Mouse (Mus musculus): ENCODE measurements at regions not wholly inside any gene's neighbourhood (a gene's known extent, or its start where the extent isn't known, plus 50 kb on each side); places are given as distances from the start of the nearest gene placed in this dataset.
"Not testable (repeated sequence)": the region's sequence is repeated elsewhere in the genome, so short reads cannot be mapped to it uniquely, and the experiment has no call there.

GRCm38 (mm10) chr14:114485781-114486180, 606.2 kb upstream of the Gpc5 start:
- intact Hi-C loops (cut with DNase I) = no loop called here
- no peak for DNase-seq (ENCODE audit: low spot score in 2 of 2)

- intact Hi-C loops (cut with DNase I); DNase-seq (ENCODE audit: low spot score in 2 of 2): not testable (repeated sequence)
Observed at GRCm38 (mm10) chr14:114493371-114493770, 598.6 kb upstream of the Gpc5 start.

GRCm38 (mm10) chr14:114504976-114505375, 587.0 kb upstream of the Gpc5 start:
- no peak for DNase-seq (ENCODE audit: low spot score in 2 of 2)
- intact Hi-C loops (cut with DNase I) = no loop called here

- peak; percentile 31 to 34 for DNase-seq (ENCODE audit: low spot score in 2 of 2)
- intact Hi-C loops (cut with DNase I) = no loop called here
Observed at GRCm38 (mm10) chr14:114547910-114548680, 543.9 kb upstream of the Gpc5 start.

- no peak for DNase-seq (ENCODE audit: low spot score in 2 of 2)
- intact Hi-C loops (cut with DNase I) = no loop called here
Observed at GRCm38 (mm10) chr14:114549101-114549500, 542.9 kb upstream of the Gpc5 start.

GRCm38 (mm10) chr14:114566411-114567030, 525.5 kb upstream of the Gpc5 start:
- no peak for DNase-seq (ENCODE audit: low spot score in 2 of 2)
- intact Hi-C loops (cut with DNase I) = no loop called here

GRCm38 (mm10) chr14:114567673-114568309, 524.2 kb upstream of the Gpc5 start:
- intact Hi-C loops (cut with DNase I) = no loop called here
- peak; percentile 33 to 60 for DNase-seq (ENCODE audit: low spot score in 2 of 2)

- intact Hi-C loops (cut with DNase I) = no loop called here
- no peak for DNase-seq (ENCODE audit: low spot score in 2 of 2)
Observed at GRCm38 (mm10) chr14:114587367-114588064, 504.5 kb upstream of the Gpc5 start.

- DNase-seq (ENCODE audit: low spot score in 2 of 2) = no peak
- intact Hi-C loops (cut with DNase I) = no loop called here
Observed at GRCm38 (mm10) chr14:114609296-114609695, 482.7 kb upstream of the Gpc5 start.

- no peak for DNase-seq (ENCODE audit: low spot score in 2 of 2)
- intact Hi-C loops (cut with DNase I) = no loop called here
Observed at GRCm38 (mm10) chr14:114612400-114612799, 479.6 kb upstream of the Gpc5 start.

GRCm38 (mm10) chr14:114656636-114657035, 435.4 kb upstream of the Gpc5 start:
- no peak for DNase-seq (ENCODE audit: low spot score in 2 of 2)
- intact Hi-C loops (cut with DNase I) = no loop called here

GRCm38 (mm10) chr14:114662028-114662427, 430.0 kb upstream of the Gpc5 start:
- DNase-seq (ENCODE audit: low spot score in 2 of 2) = no peak
- intact Hi-C loops (cut with DNase I) = no loop called here

GRCm38 (mm10) chr14:114685133-114685532, 406.9 kb upstream of the Gpc5 start:
- DNase-seq (ENCODE audit: low spot score in 2 of 2) = no peak
- intact Hi-C loops (cut with DNase I) = no loop called here

- no peak for DNase-seq (ENCODE audit: low spot score in 2 of 2)
- intact Hi-C loops (cut with DNase I) = no loop called here
Observed at GRCm38 (mm10) chr14:114694930-114695329, 397.1 kb upstream of the Gpc5 start.

GRCm38 (mm10) chr14:114697543-114697942, 394.5 kb upstream of the Gpc5 start:
- DNase-seq (ENCODE audit: low spot score in 2 of 2) = no peak
- intact Hi-C loops (cut with DNase I) = no loop called here

GRCm38 (mm10) chr14:114723080-114723479, 368.9 kb upstream of the Gpc5 start:
- intact Hi-C loops (cut with DNase I) = no loop called here
- DNase-seq (ENCODE audit: low spot score in 2 of 2) = no peak

GRCm38 (mm10) chr14:114767323-114767722, 324.7 kb upstream of the Gpc5 start:
- intact Hi-C loops (cut with DNase I) = no loop called here
- DNase-seq (ENCODE audit: low spot score in 2 of 2) = no peak

- intact Hi-C loops (cut with DNase I) = no loop called here
- no peak for DNase-seq (ENCODE audit: low spot score in 2 of 2)
Observed at GRCm38 (mm10) chr14:114776723-114777122, 315.3 kb upstream of the Gpc5 start.

- DNase-seq (ENCODE audit: low spot score in 2 of 2) = no peak
Observed at GRCm38 (mm10) chr14:114781821-114782220, 310.2 kb upstream of the Gpc5 start.

More at GRCm38 (mm10) chr14:114781821-114782220, 310.2 kb upstream of the Gpc5 start:
- intact Hi-C loops (cut with DNase I) = no loop called here

Measured in left cerebral cortex, postnatal 36 days (tissue).